Comparison of ENCODE assay signal across 8 mouse cellular contexts in the genomic region with DNA sequence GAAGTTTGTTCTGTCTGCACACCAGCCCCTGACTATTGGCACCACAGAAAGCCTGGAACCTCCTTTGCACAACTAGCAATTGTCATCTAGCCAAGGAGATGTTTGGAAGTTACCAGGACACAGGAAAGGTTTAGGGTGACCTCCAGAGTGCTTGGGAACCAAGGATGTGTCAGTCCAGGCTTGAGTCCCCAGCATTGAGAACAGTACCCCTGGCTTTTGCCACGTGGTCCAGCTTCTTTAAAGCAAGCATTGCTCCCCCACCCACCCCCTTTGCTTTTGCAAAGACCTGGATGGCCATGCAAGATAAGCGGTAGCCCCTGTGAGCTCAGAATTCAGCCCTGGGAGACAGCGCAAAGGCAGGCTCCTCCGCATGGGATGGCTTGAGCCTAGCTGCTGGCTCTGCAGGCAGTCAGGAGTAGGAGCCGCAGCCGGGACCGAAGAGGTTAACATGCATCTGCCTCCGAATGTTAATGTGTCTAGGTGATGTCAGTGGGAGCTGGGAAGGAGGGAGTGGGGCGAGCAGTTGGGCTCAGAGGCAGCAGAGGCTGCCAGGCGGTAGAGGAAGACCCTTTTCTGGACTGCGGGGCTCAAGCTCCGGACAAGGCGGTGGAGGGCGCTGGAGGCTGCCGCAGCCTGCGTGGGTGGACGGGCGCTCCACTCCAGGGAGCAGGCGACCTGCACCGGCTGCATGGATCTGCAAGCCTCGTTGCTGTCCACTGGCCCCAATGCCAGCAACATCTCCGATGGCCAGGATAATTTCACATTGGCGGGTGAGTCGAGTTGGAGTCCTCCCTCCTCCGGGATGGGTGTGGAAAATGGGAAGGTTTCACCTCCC. TPM values are rescaled to one million over a fixed set of nuclear protein-coding genes. Genes with fewer than 3 reads are reported as not detected.
DNase-seq lines count a peak whose midpoint lies in the region; ATAC-seq lines count a peak whose summit lies in the region.

A gene (plus strand): TSS at position 414 of the 835 bp plus-strand sequence.

- H3K27ac ChIP-seq in hindbrain, embryonic 12.5 days: peak within 1 kb of the TSS; percentile 1; the same call in 1 of the 2 replicates
- H3K27ac ChIP-seq in lung, embryonic 16.5 days (ENCODE audit: low read length): no peak within 1 kb of the TSS

- peak within 1 kb of the TSS; percentile 59 for H3K9ac ChIP-seq in hindbrain, embryonic 12.5 days
- peak within 1 kb of the TSS; percentile 56 for H3K9ac ChIP-seq in lung, embryonic 16.5 days (ENCODE audit: low read length)

- H3K4me2 ChIP-seq in hindbrain, embryonic 12.5 days (replicated peaks): peak within 1 kb of the TSS; percentile 81
- H3K4me2 ChIP-seq in lung, embryonic 16.5 days (ENCODE audit: low read depth, low read length): peak within 1 kb of the TSS; percentile 63

- DNase-seq in MN1 (ENCODE audit: low spot score): peak; percentile 67
- peak; percentile 32 for DNase-seq in cerebellum, adult 8-10 months
- DNase-seq in layer of hippocampus, postnatal 36 days: peak; percentile 62 to 68
- DNase-seq in right cerebral cortex, adult 2 months (ENCODE audit: low spot score in 2 of 2): peak; percentile 77 to 83
- DNase-seq in c-Kit-positive CD71-positive TER-119-positive erythroid progenitor cells, embryonic 14.5 days (ENCODE audit: low spot score): no peak

- H3K27me3 ChIP-seq in hindbrain, embryonic 12.5 days: peaks cover 18% of the 10 kb centered on the region
- peaks cover 12% of the 10 kb centered on the region for H3K27me3 ChIP-seq in lung, embryonic 16.5 days (ENCODE audit: control insufficient read depth, insufficient read depth, low read depth, low read length)

- no peaks in the 10 kb centered on the region for H3K36me3 ChIP-seq in hindbrain, embryonic 12.5 days
- H3K36me3 ChIP-seq in lung, embryonic 16.5 days (ENCODE audit: control insufficient read depth, insufficient read depth, low read length): no peaks in the 10 kb centered on the region

- H3K4me1 ChIP-seq in hindbrain, embryonic 12.5 days: peaks cover 14% of the 10 kb centered on the region
- H3K4me1 ChIP-seq in lung, embryonic 16.5 days (replicated peaks; ENCODE audit: control insufficient read depth, insufficient read depth, low read length): peaks cover 12% of the 10 kb centered on the region

- H3K4me3 ChIP-seq in hindbrain, embryonic 12.5 days: peak within 1 kb of the TSS; percentile 44
- peak within 1 kb of the TSS; percentile 44 for H3K4me3 ChIP-seq in lung, embryonic 16.5 days (ENCODE audit: low read length)

- no peaks in the 10 kb centered on the region for H3K9me3 ChIP-seq in hindbrain, embryonic 12.5 days (replicated peaks)
- H3K9me3 ChIP-seq in lung, embryonic 16.5 days (ENCODE audit: control insufficient read depth, low read length): no peaks in the 10 kb centered on the region

- under 1% methylated on average over 25 of the region's 25 CpGs for WGBS in hindbrain, embryonic 12.5 days
- WGBS in lung, embryonic 16.5 days: 2% methylated on average over 25 of the region's 25 CpGs

- peak; percentile 70 for ATAC-seq in frontal cortex, adult (ENCODE audit: low TSS enrichment)
- ATAC-seq in hindbrain, embryonic 12.5 days (ENCODE audit: low FRiP score): peak; percentile 89
- peak; percentile 83 for ATAC-seq in lung, embryonic 16.5 days (ENCODE audit: low read depth)

RNA-seq across cellular contexts. Expression of the gene that starts here (rescaled TPM):
- polyA plus RNA-seq in hindbrain, embryonic 12.5 days (2016; fragmentation: Nextera tagmentation; extraction: Ambion mirVana): 0.74 and 1.2 TPM in 2 replicates
- 10 to 100 TPM; 22.7 to 25.0 TPM for total RNA-seq in layer of hippocampus, postnatal 36 days (2021)
- 1.2 and 1.6 TPM in 2 replicates for polyA plus RNA-seq in lung, embryonic 16.5 days (2015; fragmentation: Nextera tagmentation; extraction: Ambion mirVana)
